Mouse (Mus musculus): ENCODE results near the gene Ifnar2.
"Not testable (repeated sequence)": the region's sequence is repeated elsewhere in the genome, so short reads cannot be mapped to it uniquely, and the experiment has no call there.

The Ifnar2 gene

GRCm38 (mm10) chr16:91432720-91433328 is 60.2 kb downstream of the Ifnar2 start:
- no peak for DNase-seq

DNA sequence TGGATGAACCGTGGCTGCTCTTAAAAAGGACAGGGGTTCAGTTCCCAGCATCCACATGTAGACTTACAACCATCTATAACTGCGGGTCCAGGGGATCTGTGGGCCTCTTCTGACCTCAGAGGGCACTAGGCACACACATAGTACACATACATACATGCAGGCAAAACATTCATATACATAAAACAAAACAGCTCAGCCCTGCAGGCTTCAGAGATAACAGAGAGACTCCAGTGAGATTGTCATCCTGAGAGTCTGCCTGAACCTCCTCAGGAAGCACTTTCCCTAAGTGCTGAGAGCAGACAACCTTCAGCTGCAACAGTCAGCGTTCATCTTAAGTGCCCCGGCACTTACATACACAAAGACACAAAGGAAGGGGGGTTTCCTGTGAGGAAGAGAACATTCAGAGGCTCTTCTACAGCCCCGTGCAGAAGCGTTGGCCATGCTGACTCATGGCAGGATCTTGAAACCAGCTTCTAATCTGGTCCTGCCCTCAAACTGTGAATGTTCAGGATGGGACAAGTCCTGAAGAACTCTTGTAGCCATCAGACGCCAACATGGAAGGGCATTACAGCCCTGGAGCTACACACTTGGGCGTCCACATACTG is 60.8 kb downstream of the Ifnar2 start:
- no peak for DNase-seq

DNA sequence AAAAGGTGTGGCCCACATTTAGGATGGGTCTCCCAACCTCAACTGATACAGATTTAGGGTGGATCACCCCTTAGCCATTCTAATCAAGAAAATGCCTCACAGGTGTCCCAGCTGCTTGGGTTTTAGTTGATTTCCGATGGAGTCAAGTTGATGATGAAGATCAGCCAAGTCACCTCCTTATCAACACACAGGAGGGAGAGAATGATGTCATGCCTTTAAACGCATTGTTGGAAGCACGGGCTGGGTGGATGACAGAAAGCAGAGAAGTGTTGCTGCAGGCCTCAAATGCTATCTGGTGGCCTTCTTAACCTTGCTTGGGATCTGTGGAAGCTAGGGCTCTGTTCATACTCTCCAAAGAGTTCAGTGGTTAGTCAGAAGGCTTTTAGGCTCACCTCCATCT is 61.5 kb downstream of the Ifnar2 start:
- no peak for DNase-seq

GRCm38 (mm10) chr16:91438081-91438480 is 65.5 kb downstream of the Ifnar2 start:
- DNase-seq = no peak

DNA sequence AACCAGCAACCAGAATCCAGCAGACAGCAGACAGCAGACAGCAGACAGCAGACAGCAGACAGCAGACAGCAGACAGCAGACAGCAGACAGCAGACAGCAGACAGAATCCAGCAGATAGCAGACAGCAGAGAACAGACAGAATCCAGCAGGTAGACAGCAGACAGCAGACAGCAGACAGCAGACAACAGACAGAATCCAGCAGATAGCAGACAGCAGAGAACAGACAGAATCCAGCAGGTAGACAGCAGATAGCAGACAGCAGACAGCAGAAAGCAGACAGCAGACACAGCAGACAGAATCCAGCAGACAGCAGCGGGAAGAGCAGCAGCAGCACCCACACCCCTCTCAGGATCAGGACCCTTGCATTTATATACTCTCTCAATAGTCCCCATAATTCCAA is 66.0 kb downstream of the Ifnar2 start:
- not testable (repeated sequence) for DNase-seq

DNA sequence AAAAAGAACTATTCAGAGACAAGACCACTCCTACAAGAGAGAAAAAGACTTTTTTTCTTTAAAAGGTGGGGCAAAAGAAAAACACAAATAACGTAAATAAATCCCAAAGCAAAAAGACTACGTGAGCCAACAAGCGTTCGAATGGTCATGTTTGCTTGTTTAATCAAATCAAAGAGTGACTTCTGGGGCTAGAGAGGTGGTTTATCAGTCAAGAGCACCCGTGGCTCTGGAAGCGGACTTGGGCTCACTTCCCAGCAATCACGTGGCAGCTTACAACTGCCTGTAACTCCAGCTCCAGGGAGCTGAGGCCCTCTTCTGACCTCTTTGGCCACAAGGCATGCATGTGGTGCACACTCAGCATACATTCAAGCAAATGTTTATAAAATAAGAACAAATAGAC is 68.8 kb downstream of the Ifnar2 start:
- DNase-seq = peak; percentile 88 to 90

DNA sequence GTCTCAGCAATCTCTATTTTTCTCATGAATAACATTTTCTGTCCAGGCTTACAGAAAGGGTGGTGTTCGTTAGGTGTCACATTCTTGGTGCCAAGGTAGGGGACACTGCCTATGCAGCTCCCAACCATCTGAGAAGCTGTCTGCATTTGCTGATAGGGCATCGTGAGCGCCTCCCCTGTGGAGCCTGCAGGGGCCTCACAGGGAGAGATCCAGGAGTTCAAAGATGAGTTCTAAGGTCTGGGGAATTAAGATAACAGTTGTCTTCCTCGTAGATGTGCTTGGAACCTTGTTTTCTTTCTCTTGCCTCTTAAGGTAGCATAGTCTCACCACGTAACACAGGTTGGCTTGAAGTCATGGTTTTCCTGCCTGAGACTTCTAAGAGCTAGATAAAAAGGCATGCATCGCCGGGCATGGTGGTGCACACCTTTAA is 69.2 kb downstream of the Ifnar2 start:
- DNase-seq = no peak

- no peak for DNase-seq
Observed at GRCm38 (mm10) chr16:91442446-91442845, 69.9 kb downstream of the Ifnar2 start.

DNA sequence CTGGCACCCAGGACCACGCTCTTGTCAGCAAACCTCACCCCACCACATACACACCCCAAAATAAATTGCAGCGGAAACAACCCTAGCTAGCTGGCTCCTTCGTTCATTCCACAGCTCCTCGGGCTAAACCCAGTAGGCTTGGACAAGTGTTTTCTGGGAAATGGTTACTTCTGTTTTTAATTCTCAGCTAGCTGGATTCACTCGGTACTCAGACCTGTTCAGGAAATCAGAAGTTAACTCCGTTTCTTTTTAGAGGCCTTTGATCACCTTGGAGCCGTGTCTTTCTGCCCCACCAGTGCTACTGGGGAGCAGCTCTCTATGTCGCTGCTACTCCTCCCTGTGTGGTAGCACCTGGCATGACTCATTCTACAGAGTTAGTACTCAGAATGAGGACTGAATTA is 70.6 kb downstream of the Ifnar2 start:
- DNase-seq = no peak

DNA sequence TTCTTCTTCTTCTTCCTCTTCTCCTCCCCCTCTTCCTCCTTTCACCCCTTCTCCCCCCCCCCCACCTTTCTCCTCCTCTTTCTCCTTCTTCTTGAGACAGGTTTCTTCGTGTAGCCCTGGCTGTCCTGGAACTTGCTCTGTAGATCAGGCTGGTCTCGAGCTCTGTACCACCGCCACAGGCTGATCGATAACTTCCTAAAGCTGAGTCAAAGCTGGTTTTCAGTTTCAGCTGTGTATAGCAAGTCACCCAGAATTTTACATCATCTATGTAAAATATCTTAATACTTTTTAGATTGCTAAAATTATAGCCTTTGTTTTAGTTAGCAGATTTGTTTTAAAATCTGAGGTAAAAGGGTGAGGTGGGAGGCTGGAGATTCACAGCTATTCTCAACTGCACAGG is 72.3 kb downstream of the Ifnar2 start:
- DNase-seq = no peak

DNA sequence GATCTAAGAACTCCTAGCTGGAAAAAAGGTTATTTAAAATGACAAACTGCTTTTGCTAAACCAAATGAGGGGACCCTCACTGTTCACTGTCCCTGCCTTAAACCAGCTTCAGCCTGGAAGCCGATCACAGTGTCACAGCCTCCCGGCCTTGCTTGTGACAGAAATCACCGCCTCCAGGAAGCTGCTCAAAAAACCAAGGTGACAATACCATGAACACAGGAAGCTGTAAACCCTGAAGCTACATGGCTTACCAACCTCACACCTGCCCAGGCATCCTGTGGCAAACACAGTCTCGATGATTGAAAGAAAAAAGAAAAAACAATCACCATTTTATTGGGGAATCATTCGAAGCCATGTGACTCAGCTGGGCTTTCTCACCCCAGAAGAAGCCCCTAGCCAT is 73.0 kb downstream of the Ifnar2 start:
- no peak for DNase-seq

DNA sequence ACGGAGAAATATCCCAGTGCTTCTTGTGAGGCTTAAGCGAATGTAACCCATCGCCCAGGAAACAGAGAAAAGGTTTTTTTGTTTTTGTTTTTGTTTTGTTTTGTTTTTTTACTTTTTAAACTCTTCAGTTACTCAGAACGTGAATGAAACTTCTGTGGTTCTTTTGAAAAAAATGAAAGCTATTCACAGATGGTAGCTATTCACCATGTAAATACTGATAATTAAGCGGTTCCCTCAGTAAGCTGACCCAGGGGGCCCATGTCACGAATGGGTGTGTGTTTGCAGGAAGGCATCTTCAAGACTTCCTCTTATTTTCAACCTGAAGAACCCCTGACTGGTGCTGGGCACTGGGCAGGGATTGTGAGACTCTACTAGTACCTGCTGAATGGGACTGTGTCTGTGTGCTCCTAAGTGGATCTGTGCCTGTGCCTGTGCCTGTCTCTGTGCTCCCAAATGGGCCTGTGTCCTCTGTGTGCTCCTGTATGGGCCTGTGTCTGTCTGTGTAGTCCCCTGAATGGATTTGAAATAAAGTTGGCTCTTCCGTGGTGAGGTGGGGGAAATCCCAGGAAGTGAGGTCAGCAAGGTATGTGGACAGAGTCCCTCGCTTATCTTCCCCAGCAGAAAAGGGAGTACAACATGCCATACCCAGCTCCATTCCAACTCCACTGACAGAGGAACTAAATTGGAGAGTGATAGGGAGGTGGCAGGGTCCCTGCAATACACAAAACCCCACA is 74.4 kb downstream of the Ifnar2 start:
- no peak for DNase-seq

- peak; percentile 79 to 88 for DNase-seq
Observed at GRCm38 (mm10) chr16:91447512-91447900, 74.9 kb downstream of the Ifnar2 start.

DNA sequence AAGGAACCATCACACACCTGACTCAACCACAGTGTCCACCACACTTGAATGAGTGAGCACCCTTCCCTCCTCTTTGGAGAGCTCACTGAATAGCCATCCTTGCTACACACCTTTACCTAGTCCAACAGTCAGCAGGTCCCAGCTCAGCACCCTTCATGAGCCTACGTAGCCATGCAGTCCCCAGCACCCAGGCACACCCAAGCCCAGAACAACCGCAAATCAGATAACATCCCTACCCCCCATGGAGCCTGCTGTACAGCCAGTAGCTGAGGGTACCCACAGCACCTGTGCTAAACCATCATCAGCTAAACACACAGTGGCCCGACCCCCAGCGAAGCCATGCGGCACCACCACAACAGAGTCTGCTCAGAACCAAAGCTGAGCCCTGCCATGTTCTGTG is 75.5 kb downstream of the Ifnar2 start:
- no peak for DNase-seq

- no peak for DNase-seq
Observed at GRCm38 (mm10) chr16:91448895-91449294, 76.3 kb downstream of the Ifnar2 start.

- no peak for DNase-seq
Observed at GRCm38 (mm10) chr16:91450137-91451064, 77.8 kb downstream of the Ifnar2 start.

DNA sequence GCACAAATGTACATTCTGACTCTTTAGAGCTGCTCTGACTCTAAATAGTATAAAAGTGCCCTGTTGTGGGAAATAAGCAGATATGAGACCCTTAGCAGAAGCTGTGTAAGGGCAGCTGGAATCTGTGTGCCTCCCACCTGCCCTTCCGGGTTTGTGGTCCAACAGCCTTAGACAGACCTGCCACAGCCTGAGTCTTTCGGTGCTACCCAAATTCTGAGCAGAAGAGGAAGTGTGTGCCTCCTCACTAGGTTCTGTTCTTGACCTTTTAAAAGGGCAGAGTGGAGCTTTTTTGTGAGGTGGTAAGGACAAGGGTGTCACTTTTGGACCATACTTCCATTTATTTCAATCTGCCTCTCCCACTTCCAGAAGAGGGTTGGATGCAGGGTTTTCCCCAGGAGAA is 79.4 kb downstream of the Ifnar2 start:
- DNase-seq = no peak

- peak; percentile 14 to 60 for DNase-seq
Observed at GRCm38 (mm10) chr16:91452363-91452896, 79.8 kb downstream of the Ifnar2 start.

Measured in kidney, postnatal 25 days (tissue).